ENCODE assay signal across 5 mouse cellular contexts in genomic region chr5:32760352-32760751, GRCm38 (mm10). TPM values are rescaled to one million over a fixed set of nuclear protein-coding genes. Genes with fewer than 3 reads are reported as not detected.
A peak's percentile ranks its signal among the peaks of the same experiment; 100 is the strongest.
DNase-seq lines count a peak whose midpoint lies in the region; ATAC-seq and TF ChIP-seq lines count a peak whose summit lies in the region.
"Not testable (repeated sequence)": the region's sequence is repeated elsewhere in the genome, so short reads cannot be mapped to it uniquely, and the experiment has no call there.

No protein-coding gene starts in this region.

- peak overlapping the region; percentile 90 for H3K27ac ChIP-seq in ES-Bruce4 (ENCODE audit: insufficient read depth, low read length)
- H3K27ac ChIP-seq in intestine, embryonic 16.5 days (ENCODE audit: low read length) = not testable (repeated sequence)
- peak overlapping the region; percentile 21; the same call in 1 of the 2 replicates for H3K27ac ChIP-seq in small intestine, adult 2 months (ENCODE audit: insufficient read depth, low read depth, low read length)

- not testable (repeated sequence) for TF ChIP-seq EP300 in ES-Bruce4 (IDR thresholded peaks at IDR 0.05; ENCODE audit: insufficient read depth, low read depth, low read length)

- H3K9ac ChIP-seq in ES-Bruce4 (ENCODE audit: low read depth, poor library complexity, severe bottlenecking) = peak overlapping the region; percentile 66
- H3K9ac ChIP-seq in intestine, embryonic 16.5 days (ENCODE audit: low read depth, low read length) = not testable (repeated sequence)

- not testable (repeated sequence) for H3K4me1 ChIP-seq in ES-Bruce4 (ENCODE audit: control insufficient read depth, insufficient read depth, low read length); intestine, embryonic 16.5 days (ENCODE audit: control insufficient read depth, insufficient read depth, low read length)
- H3K4me1 ChIP-seq in small intestine, adult 2 months (ENCODE audit: control insufficient read depth, insufficient read depth, insufficient read length, low read length) = peaks cover 10% of the 10 kb centered on the region; the same call in 1 of the 2 replicates

- peak; percentile 51 for DNase-seq in R1 (ENCODE audit: low read depth, low spot score)
- peak; percentile 91 for DNase-seq in heart, adult 11 months

- H3K4me2 ChIP-seq in intestine, embryonic 16.5 days (ENCODE audit: low read depth, low read length) = not testable (repeated sequence)

- not testable (repeated sequence) for TF ChIP-seq CTCF in ES-Bruce4 (IDR thresholded peaks at IDR 0.05; ENCODE audit: low read depth, low read length); small intestine, adult 2 months (IDR thresholded peaks at IDR 0.05; ENCODE audit: extremely low read depth, insufficient read length, insufficient replicate concordance, low read depth, low read length)

- not testable (repeated sequence) for H3K9me3 ChIP-seq in ES-Bruce4 (replicated peaks; ENCODE audit: control insufficient read depth, insufficient read depth, low read length, poor library complexity, severe bottlenecking); intestine, embryonic 16.5 days (ENCODE audit: control insufficient read depth, low read length)

- H3K36me3 ChIP-seq in ES-Bruce4 (ENCODE audit: control insufficient read depth, insufficient read depth, low read length, poor library complexity, severe bottlenecking); intestine, embryonic 16.5 days (ENCODE audit: control insufficient read depth, insufficient read depth, low read length): not testable (repeated sequence)
- peaks cover 15% of the 10 kb centered on the region for H3K36me3 ChIP-seq in small intestine, adult 2 months (ENCODE audit: control insufficient read depth, insufficient read depth, low read length)

- not testable (repeated sequence) for H3K27me3 ChIP-seq in ES-Bruce4 (ENCODE audit: control insufficient read depth, insufficient read depth, low read length, poor library complexity, severe bottlenecking); intestine, embryonic 16.5 days (replicated peaks; ENCODE audit: control insufficient read depth, insufficient read depth, low read length); small intestine, adult 2 months (ENCODE audit: control insufficient read depth, insufficient read depth, low read length)

- WGBS in intestine, embryonic 16.5 days = 96% methylated on average over 18 of the region's 18 CpGs
- 95% methylated on average over 18 of the region's 18 CpGs for WGBS in small intestine, adult 2 months

- peak; percentile 4; the same call in 1 of the 2 replicates for ATAC-seq in intestine, embryonic 16.5 days

- not testable (repeated sequence) for TF ChIP-seq POLR2A in ES-Bruce4 (IDR thresholded peaks at IDR 0.05; ENCODE audit: insufficient read depth, low read length); small intestine, adult 2 months (IDR thresholded peaks at IDR 0.05; ENCODE audit: low read depth, low read length)

- H3K4me3 ChIP-seq in ES-Bruce4 (ENCODE audit: low read depth, low read length) = peak overlapping the region; percentile 67
- not testable (repeated sequence) for H3K4me3 ChIP-seq in intestine, embryonic 16.5 days (ENCODE audit: low read length); small intestine, adult 2 months (ENCODE audit: low read depth, low read length)

RNA-seq across cellular contexts. Expression of gene Pisd, which starts 25.1 kb away (rescaled TPM):
- polyA plus RNA-seq in ES-Bruce4 (2011; ENCODE audit: insufficient read depth, insufficient read length, low read depth, missing spikeins) = 59.0 and 65.7 TPM in 2 replicates
- polyA plus RNA-seq in intestine, embryonic 16.5 days (2015; fragmentation: Nextera tagmentation; extraction: Ambion mirVana) = 110 and 114 TPM in 2 replicates
- polyA plus RNA-seq in small intestine, adult 2 months (2012; rRNA removed) = 62.1 and 222 TPM in 2 replicates
